Mouse (Mus musculus): ENCODE data around the gene Pnldc1. TPM values are rescaled to one million over a fixed set of nuclear protein-coding genes. Genes with fewer than 3 reads are reported as not detected.
"Not testable (repeated sequence)": the region's sequence is repeated elsewhere in the genome, so short reads cannot be mapped to it uniquely, and the experiment has no call there.

Gene Pnldc1
- polyA plus RNA-seq, 1 experiment, result 0.05 TPM

DNA sequence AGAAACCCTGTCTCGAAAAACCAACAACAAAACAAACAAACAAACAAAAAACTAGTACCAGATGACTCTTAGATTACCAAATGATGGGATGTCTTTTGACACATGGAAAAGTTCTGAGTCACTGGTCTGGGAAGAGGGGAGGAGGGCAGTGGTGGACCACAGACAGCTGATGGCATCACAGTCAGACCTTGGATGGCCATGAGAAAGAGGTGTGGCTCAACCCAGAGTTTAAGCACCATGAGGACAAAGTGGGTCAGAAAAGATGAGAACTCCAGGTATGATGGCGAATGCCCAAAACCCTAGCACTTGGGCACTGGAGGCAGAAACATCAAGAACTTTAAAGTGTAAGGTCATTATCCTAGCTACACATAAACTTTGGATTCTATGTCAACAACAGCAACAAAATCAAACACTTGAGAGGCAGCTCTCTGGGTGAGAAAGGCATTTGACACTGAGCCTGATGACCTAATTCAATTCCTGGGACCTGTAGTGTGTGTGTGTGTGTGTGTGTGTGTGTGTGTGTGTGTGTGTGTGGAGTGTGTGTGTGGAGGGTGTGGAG is 27.5 kb upstream of the Pnldc1 start:
- Histone ChIP-seq H3K4me2 (ENCODE audit: low read depth) (peak overlapping the region; percentile 16), H3ac (ENCODE audit: control insufficient read depth, insufficient read length) (no peak overlapping the region)

GRCm38 (mm10) chr17:12935719-12936118 is 25.7 kb upstream of the Pnldc1 start:
- no peak overlapping the region for H3K4me2 ChIP-seq (ENCODE audit: low read depth)
- no peak overlapping the region for H3ac ChIP-seq (ENCODE audit: control insufficient read depth, insufficient read length)
- no peak for TF ChIP-seq POLR2AphosphoS2 (IDR thresholded peaks at IDR 0.05; ENCODE audit: insufficient read length, low read depth)
- TF ChIP-seq E2F4 (IDR thresholded peaks at IDR 0.05; ENCODE audit: insufficient read depth), result no peak
- no peak for TF ChIP-seq TCF12 (IDR thresholded peaks at IDR 0.05; ENCODE audit: insufficient read depth, poor library complexity, severe bottlenecking)
- H3K27me3 ChIP-seq (ENCODE audit: control insufficient read depth, insufficient read depth, insufficient read length), result no peaks in the 10 kb centered on the region
- H3K36me3 ChIP-seq (ENCODE audit: control insufficient read depth, insufficient read depth), result no peaks in the 10 kb centered on the region
- no peak overlapping the region for H3K4me3 ChIP-seq
- H3K79me2 ChIP-seq (ENCODE audit: control insufficient read depth, insufficient read depth), result no peaks in the 10 kb centered on the region

More for the DNA sequence above, 27.5 kb upstream of the Pnldc1 start:
- no peaks in the 10 kb centered on the region for H3K36me3 ChIP-seq (ENCODE audit: control insufficient read depth, insufficient read depth)
- H3K4me3 ChIP-seq, result no peak overlapping the region
- TF ChIP-seq MYOD1 (IDR thresholded peaks at IDR 0.05; ENCODE audit: control insufficient read depth in 1 of 3, insufficient read length in 2 of 3, low read depth in 2 of 3) (peak in 1 of 3 experiments; percentile 37), MYOG (IDR thresholded peaks at IDR 0.05; ENCODE audit: control insufficient read depth in 1 of 3, insufficient read depth in 1 of 3, insufficient read length in 2 of 3, low read depth in 2 of 3) (peak in 1 of 3 experiments; percentile 42), POLR2AphosphoS2 (IDR thresholded peaks at IDR 0.05; ENCODE audit: insufficient read length, low read depth) (no peak), POLR2A (IDR thresholded peaks at IDR 0.05; ENCODE audit: insufficient read length, low read depth) (no peak)
- no peaks in the 10 kb centered on the region for H3K27me3 ChIP-seq (ENCODE audit: control insufficient read depth, insufficient read depth, insufficient read length)
- H3K79me2 ChIP-seq (ENCODE audit: control insufficient read depth, insufficient read depth), result no peaks in the 10 kb centered on the region

- not testable (repeated sequence) for H3ac ChIP-seq (ENCODE audit: control insufficient read depth, insufficient read length); H3K79me2 ChIP-seq (ENCODE audit: control insufficient read depth, insufficient read depth); H3K36me3 ChIP-seq (ENCODE audit: control insufficient read depth, insufficient read depth); H3K27me3 ChIP-seq (ENCODE audit: control insufficient read depth, insufficient read depth, insufficient read length); H3K4me3 ChIP-seq; H3K4me2 ChIP-seq (ENCODE audit: low read depth)
These were observed 21.5 kb upstream of the Pnldc1 start for GRCm38 (mm10) chr17:12931576-12931975.

- no peaks in the 10 kb centered on the region for H3K79me2 ChIP-seq (ENCODE audit: control insufficient read depth, insufficient read depth)
These were observed 15.7 kb upstream of the Pnldc1 start for GRCm38 (mm10) chr17:12925703-12926180.

DNA sequence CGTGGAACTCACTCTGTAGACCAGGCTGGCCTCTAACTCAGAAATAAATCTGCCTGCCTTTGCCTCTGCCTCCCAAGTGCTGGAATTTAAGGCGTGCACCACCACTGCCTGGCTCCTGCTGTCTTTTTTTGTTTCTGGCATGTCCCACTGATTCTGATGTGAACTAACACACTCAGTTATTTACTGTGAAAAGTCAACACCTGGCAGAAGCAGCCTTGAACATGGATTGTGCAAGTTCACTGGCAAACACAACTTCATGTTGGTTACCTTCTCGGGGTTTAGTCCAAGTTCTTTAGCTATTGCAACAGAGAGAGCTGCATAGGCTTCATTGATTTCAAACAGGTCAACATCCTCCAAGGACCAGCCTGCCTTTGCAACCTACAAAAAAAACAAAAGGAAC is 15.0 kb upstream of the Pnldc1 start:
- Histone ChIP-seq H3K79me2 (ENCODE audit: control insufficient read depth, insufficient read depth) (peaks cover 5% of the 10 kb centered on the region), H3ac (ENCODE audit: control insufficient read depth, insufficient read length) (no peak overlapping the region), H3K27me3 (ENCODE audit: control insufficient read depth, insufficient read depth, insufficient read length) (no peaks in the 10 kb centered on the region), H3K4me2 (ENCODE audit: low read depth) (no peak overlapping the region), H3K36me3 (ENCODE audit: control insufficient read depth, insufficient read depth) (peaks cover 52% of the 10 kb centered on the region), H3K4me3 (no peak overlapping the region)
- TF ChIP-seq USF1 (IDR thresholded peaks at IDR 0.05; ENCODE audit: low read depth), result no peak
- TF ChIP-seq MAX (IDR thresholded peaks at IDR 0.05; ENCODE audit: low read depth), result no peak
- no peak for TF ChIP-seq CEBPB (IDR thresholded peaks at IDR 0.05; ENCODE audit: insufficient read depth, poor library complexity, severe bottlenecking)
- TF ChIP-seq TCF12 (IDR thresholded peaks at IDR 0.05; ENCODE audit: insufficient read depth, poor library complexity, severe bottlenecking), result no peak
- TF ChIP-seq SRF (IDR thresholded peaks at IDR 0.05; ENCODE audit: control insufficient read depth, insufficient read length, low read depth), result no peak
- no peak for TF ChIP-seq E2F4 (IDR thresholded peaks at IDR 0.05; ENCODE audit: insufficient read depth)
- no peak for TF ChIP-seq REST (IDR thresholded peaks at IDR 0.05; ENCODE audit: insufficient read depth, insufficient read length)
- no peak for TF ChIP-seq MYOD1 (IDR thresholded peaks at IDR 0.05; ENCODE audit: control insufficient read depth in 1 of 3, insufficient read length in 2 of 3, low read depth in 2 of 3)
- TF ChIP-seq POLR2A (IDR thresholded peaks at IDR 0.05; ENCODE audit: insufficient read length, low read depth), result no peak
- no peak for TF ChIP-seq TCF3 (IDR thresholded peaks at IDR 0.05; ENCODE audit: insufficient read length, low read depth)
- TF ChIP-seq POLR2AphosphoS2 (IDR thresholded peaks at IDR 0.05; ENCODE audit: insufficient read length, low read depth), result no peak
- no peak for TF ChIP-seq MYOG (IDR thresholded peaks at IDR 0.05; ENCODE audit: control insufficient read depth in 1 of 3, insufficient read depth in 1 of 3, insufficient read length in 2 of 3, low read depth in 2 of 3)

More at GRCm38 (mm10) chr17:12925703-12926180, 15.7 kb upstream of the Pnldc1 start:
- H3K4me3 ChIP-seq, result no peak overlapping the region
- H3K27me3 ChIP-seq (ENCODE audit: control insufficient read depth, insufficient read depth, insufficient read length), result no peaks in the 10 kb centered on the region
- no peak overlapping the region for H3K4me2 ChIP-seq (ENCODE audit: low read depth)
- H3ac ChIP-seq (ENCODE audit: control insufficient read depth, insufficient read length), result no peak overlapping the region
- no peak for TF ChIP-seq MYOG (IDR thresholded peaks at IDR 0.05; ENCODE audit: control insufficient read depth in 1 of 3, insufficient read depth in 1 of 3, insufficient read length in 2 of 3, low read depth in 2 of 3)
- TF ChIP-seq POLR2AphosphoS2 (IDR thresholded peaks at IDR 0.05; ENCODE audit: insufficient read length, low read depth), result peak; percentile 25
- no peak for TF ChIP-seq TCF3 (IDR thresholded peaks at IDR 0.05; ENCODE audit: insufficient read length, low read depth)
- peaks cover 44% of the 10 kb centered on the region for H3K36me3 ChIP-seq (ENCODE audit: control insufficient read depth, insufficient read depth)

DNA sequence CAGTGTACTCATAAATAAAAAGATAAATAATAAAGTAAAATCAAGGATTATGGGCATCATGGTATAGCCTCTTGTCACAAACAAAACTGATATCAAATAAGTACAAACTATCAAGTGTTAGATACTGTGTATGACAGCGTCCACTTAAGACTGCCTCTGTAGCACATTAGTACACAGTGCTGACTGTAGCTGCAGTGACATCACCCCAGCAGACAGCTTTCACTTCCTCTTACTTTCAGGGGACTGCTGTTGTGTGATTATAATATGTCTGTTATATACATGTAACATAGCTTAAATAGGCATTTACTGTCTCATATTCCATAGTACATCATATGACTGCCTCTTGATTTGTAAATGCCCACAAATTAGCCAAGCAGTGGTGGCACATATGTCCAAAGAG is 11.0 kb upstream of the Pnldc1 start:
- Histone ChIP-seq H3K4me3 (no peak overlapping the region), H3ac (ENCODE audit: control insufficient read depth, insufficient read length) (no peak overlapping the region), H3K36me3 (ENCODE audit: control insufficient read depth, insufficient read depth) (peaks cover 69% of the 10 kb centered on the region), H3K79me2 (ENCODE audit: control insufficient read depth, insufficient read depth) (peaks cover 43% of the 10 kb centered on the region), H3K27me3 (ENCODE audit: control insufficient read depth, insufficient read depth, insufficient read length) (no peaks in the 10 kb centered on the region), H3K4me2 (ENCODE audit: low read depth) (no peak overlapping the region)
- TF ChIP-seq SRF (IDR thresholded peaks at IDR 0.05; ENCODE audit: control insufficient read depth, insufficient read length, low read depth) (no peak), REST (IDR thresholded peaks at IDR 0.05; ENCODE audit: insufficient read depth, insufficient read length) (no peak), MYOD1 (IDR thresholded peaks at IDR 0.05; ENCODE audit: control insufficient read depth in 1 of 3, insufficient read length in 2 of 3, low read depth in 2 of 3) (no peak), TCF12 (IDR thresholded peaks at IDR 0.05; ENCODE audit: insufficient read depth, poor library complexity, severe bottlenecking) (no peak), TCF3 (IDR thresholded peaks at IDR 0.05; ENCODE audit: insufficient read length, low read depth) (no peak), E2F4 (IDR thresholded peaks at IDR 0.05; ENCODE audit: insufficient read depth) (no peak), MAX (IDR thresholded peaks at IDR 0.05; ENCODE audit: low read depth) (no peak), POLR2AphosphoS2 (IDR thresholded peaks at IDR 0.05; ENCODE audit: insufficient read length, low read depth) (no peak)

All from myocyte (in vitro differentiated cells).